Mouse (Mus musculus) kidney, embryonic 15.5 days (tissue): Measurements from ENCODE around the gene Bola1. TPM values are rescaled to one million over a fixed set of nuclear protein-coding genes. Genes with fewer than 3 reads are reported as not detected.
"Not testable (repeated sequence)": the region's sequence is repeated elsewhere in the genome, so short reads cannot be mapped to it uniquely, and the experiment has no call there.

Source experiments
- ATAC-seq: fragments of 200-750 bp; cut with Nextera tagmentation; replicated peaks from 2 replicates; pipeline ENCODE4 v1.8.0; 2017; ENCODE audit warnings: moderate TSS enrichment; ENCODE audit not compliant: low FRiP score
- H3K27ac ChIP-seq: fragments of 300-500 bp; sonication (generic); 2 replicates; pipeline ENCODE4 v1.5.1; 2015; ENCODE audit warnings: mild to moderate bottlenecking, inconsistent platforms
- H3K27me3 ChIP-seq: fragments of 300-500 bp; sonication (generic); 2 replicates; pipeline ENCODE4 v1.6.1; 2015; ENCODE audit warnings: inconsistent platforms
- H3K36me3 ChIP-seq: fragments of 300-500 bp; sonication (generic); 2 replicates; pipeline ENCODE4 v1.6.1; 2015; ENCODE audit warnings: inconsistent platforms
- H3K4me1 ChIP-seq: fragments of 300-500 bp; sonication (generic); 2 replicates; pipeline ENCODE4 v1.6.1; 2015; ENCODE audit warnings: inconsistent platforms
- H3K4me2 ChIP-seq: fragments of 300-500 bp; sonication (generic); 2 replicates; pipeline ENCODE4 v1.6.1; 2015; ENCODE audit warnings: moderate library complexity, mild to moderate bottlenecking, inconsistent platforms
- H3K4me3 ChIP-seq: fragments of 300-500 bp; sonication (generic); replicated peaks from 2 replicates; pipeline ENCODE4 v1.5.1; 2015; ENCODE audit warnings: mild to moderate bottlenecking, inconsistent platforms
- H3K9ac ChIP-seq: fragments of 300-500 bp; sonication (generic); 2 replicates; pipeline ENCODE4 v1.6.1; 2015; ENCODE audit warnings: mild to moderate bottlenecking, inconsistent platforms
- H3K9me3 ChIP-seq: fragments of 300-500 bp; sonication (generic); replicated peaks from 2 replicates; pipeline ENCODE4 v1.6.1; 2016; ENCODE audit warnings: inconsistent platforms
- WGBS: fragments of 180-500 bp; shearing (Covaris S2); methylation state at CpG from one replicate; pipeline ENCODE4 v1.1.7; 2015; ENCODE audit warnings: mixed read lengths; 5-methylcytosine and 5-hydroxymethylcytosine counted together
- polyA plus RNA-seq: library from polyadenylated mRNA; unstranded; fragments of >200 nt; fragmentation: Nextera tagmentation; extraction: Ambion mirVana; gene quantifications from 2 replicates; pipeline ENCODE4 v1.2.1, GENCODE M21; 2015

Bola1 gene
- polyA plus RNA-seq, 1 experiment from 2014 or later = 55.2 TPM

GRCm38 (mm10) chr3:96182382-96182776 lies 37.1 kb downstream of the Bola1 start:
- no peaks in the 10 kb centered on the region for H3K9me3 ChIP-seq
- peaks cover 26% of the 10 kb centered on the region for H3K4me1 ChIP-seq
- 0 out of 2 replicates have a peak overlapping the region, but pooled peaks have one; percentile 58 for H3K4me3 ChIP-seq
- ATAC-seq = no peak
- peaks cover 22% of the 10 kb centered on the region for H3K36me3 ChIP-seq
- 16% methylated on average over 4 of the region's 4 CpGs for WGBS
- H3K4me2 ChIP-seq = peak overlapping the region; percentile 93
- H3K27me3 ChIP-seq = no peaks in the 10 kb centered on the region
- H3K27ac ChIP-seq = peak overlapping the region; percentile 55
- H3K9ac ChIP-seq = no peak overlapping the region

GRCm38 (mm10) chr3:96181510-96182381 lies 37.8 kb downstream of the Bola1 start:
- Histone ChIP-seq H3K27ac (peak overlapping the region; percentile 55; the same call in 1 of the 2 replicates), H3K4me1 (peaks cover 26% of the 10 kb centered on the region), H3K36me3 (peaks cover 26% of the 10 kb centered on the region), H3K4me2 (peak overlapping the region; percentile 93), H3K4me3 (peak overlapping the region; percentile 58), H3K9me3 (no peaks in the 10 kb centered on the region), H3K9ac (no peak overlapping the region), H3K27me3 (no peaks in the 10 kb centered on the region)
- WGBS = 37% methylated on average over 12 of the region's 12 CpGs
- 0 out of 2 replicates have a peak, but pooled peaks have one; percentile 34 for ATAC-seq

GRCm38 (mm10) chr3:96180727-96181477 lies 38.6 kb downstream of the Bola1 start, which contains the start of gene Sv2a:
Gene Sv2a, plus strand, starts transcription at chr3:96181151.
- Histone ChIP-seq H3K36me3 (peaks cover 35% of the 10 kb centered on the region), H3K9me3 (no peaks in the 10 kb centered on the region), H3K9ac (peak within 1 kb of the TSS; percentile 56), H3K4me1 (peaks cover 29% of the 10 kb centered on the region), H3K27me3 (no peaks in the 10 kb centered on the region), H3K4me2 (peak within 1 kb of the TSS; percentile 93), H3K4me3 (peak within 1 kb of the TSS; percentile 58), H3K27ac (no peak within 1 kb of the TSS)
- WGBS = under 1% methylated on average over 18 of the region's 23 CpGs
- 0 out of 2 replicates have a peak, but pooled peaks have one; percentile 9 for ATAC-seq

GRCm38 (mm10) chr3:96179531-96179930 lies 40.0 kb downstream of the Bola1 start:
- Histone ChIP-seq H3K36me3 (peaks cover 48% of the 10 kb centered on the region), H3K27ac (no peak overlapping the region), H3K9ac (no peak overlapping the region), H3K4me3 (no peak overlapping the region), H3K4me2 (no peak overlapping the region), H3K4me1 (peaks cover 37% of the 10 kb centered on the region), H3K9me3 (no peaks in the 10 kb centered on the region), H3K27me3 (no peaks in the 10 kb centered on the region)
- whole genome bisulfite sequencing = 71% methylated on average over 4 of the region's 4 CpGs
- ATAC-seq = no peak

GRCm38 (mm10) chr3:96178902-96179301 lies 40.6 kb downstream of the Bola1 start:
- no peaks in the 10 kb centered on the region for H3K27me3 ChIP-seq
- ATAC-seq = no peak
- peaks cover 44% of the 10 kb centered on the region for H3K4me1 ChIP-seq
- no peak overlapping the region for H3K9ac ChIP-seq
- no peak overlapping the region for H3K4me2 ChIP-seq
- peaks cover 54% of the 10 kb centered on the region for H3K36me3 ChIP-seq
- H3K27ac ChIP-seq = no peak overlapping the region
- H3K4me3 ChIP-seq = no peak overlapping the region
- H3K9me3 ChIP-seq = no peaks in the 10 kb centered on the region
- 83% methylated on average over 2 of the region's 2 CpGs for WGBS

- Histone ChIP-seq H3K9me3 (no peaks in the 10 kb centered on the region), H3K27me3 (no peaks in the 10 kb centered on the region), H3K4me1 (peaks cover 48% of the 10 kb centered on the region), H3K36me3 (peaks cover 56% of the 10 kb centered on the region), H3K4me3 (no peak overlapping the region), H3K4me2 (no peak overlapping the region), H3K9ac (no peak overlapping the region), H3K27ac (no peak overlapping the region)
- ATAC-seq = no peak
- WGBS = 91% methylated on average over 4 of the region's 4 CpGs
Measured at GRCm38 (mm10) chr3:96178427-96178826, 41.1 kb downstream of the Bola1 start.

GRCm38 (mm10) chr3:96175251-96175650 lies 44.3 kb downstream of the Bola1 start:
- 96% methylated on average over 6 of the region's 6 CpGs for WGBS
- no peak overlapping the region for H3K4me2 ChIP-seq
- no peaks in the 10 kb centered on the region for H3K27me3 ChIP-seq
- peaks cover 59% of the 10 kb centered on the region for H3K36me3 ChIP-seq
- H3K27ac ChIP-seq = no peak overlapping the region
- H3K9ac ChIP-seq = no peak overlapping the region
- no peak for ATAC-seq
- H3K9me3 ChIP-seq = no peaks in the 10 kb centered on the region
- no peak overlapping the region for H3K4me3 ChIP-seq
- peaks cover 40% of the 10 kb centered on the region for H3K4me1 ChIP-seq

- H3K36me3 ChIP-seq = peaks cover 65% of the 10 kb centered on the region
- not testable (repeated sequence) for H3K27me3 ChIP-seq, H3K9ac ChIP-seq, ATAC-seq, H3K9me3 ChIP-seq, H3K27ac ChIP-seq
- WGBS = 82% methylated on average over 4 of the region's 4 CpGs
- H3K4me2 ChIP-seq = peak overlapping the region; percentile 84; the same call in 1 of the 2 replicates
- peaks cover 41% of the 10 kb centered on the region for H3K4me1 ChIP-seq
- peak overlapping the region; percentile 18 for H3K4me3 ChIP-seq
Measured at GRCm38 (mm10) chr3:96174042-96174441, 45.5 kb downstream of the Bola1 start.

GRCm38 (mm10) chr3:96173185-96173584 lies 46.3 kb downstream of the Bola1 start:
- no peaks in the 10 kb centered on the region for H3K27me3 ChIP-seq
- peaks cover 41% of the 10 kb centered on the region for H3K4me1 ChIP-seq
- 38% methylated on average over 7 of the region's 7 CpGs for WGBS
- H3K9me3 ChIP-seq = no peaks in the 10 kb centered on the region
- H3K9ac ChIP-seq = peak overlapping the region; percentile 82
- peak overlapping the region; percentile 64 for H3K4me3 ChIP-seq
- H3K36me3 ChIP-seq = peaks cover 62% of the 10 kb centered on the region
- 0 out of 2 replicates have a peak overlapping the region, but pooled peaks have one; percentile 99 for H3K27ac ChIP-seq
- peak overlapping the region; percentile 84 for H3K4me2 ChIP-seq
- ATAC-seq = no peak

GRCm38 (mm10) chr3:96172197-96173178 lies 47.0 kb downstream of the Bola1 start, which contains the start of gene Sf3b4:
Gene Sf3b4, plus strand, starts transcription at chr3:96172332.
- peak; percentile 93 for ATAC-seq
- peak within 1 kb of the TSS; percentile 64 for H3K4me3 ChIP-seq
- peaks cover 62% of the 10 kb centered on the region for H3K36me3 ChIP-seq
- H3K9ac ChIP-seq = peak within 1 kb of the TSS; percentile 82
- peak within 1 kb of the TSS; percentile 84 for H3K4me2 ChIP-seq
- WGBS = under 1% methylated on average over 53 of the region's 58 CpGs
- H3K9me3 ChIP-seq = no peaks in the 10 kb centered on the region
- peaks cover 41% of the 10 kb centered on the region for H3K4me1 ChIP-seq
- H3K27ac ChIP-seq = peak within 1 kb of the TSS; percentile 99
- H3K27me3 ChIP-seq = no peaks in the 10 kb centered on the region
